Comparison of ENCODE assay signal across 18 mouse cellular contexts in the genomic region with DNA sequence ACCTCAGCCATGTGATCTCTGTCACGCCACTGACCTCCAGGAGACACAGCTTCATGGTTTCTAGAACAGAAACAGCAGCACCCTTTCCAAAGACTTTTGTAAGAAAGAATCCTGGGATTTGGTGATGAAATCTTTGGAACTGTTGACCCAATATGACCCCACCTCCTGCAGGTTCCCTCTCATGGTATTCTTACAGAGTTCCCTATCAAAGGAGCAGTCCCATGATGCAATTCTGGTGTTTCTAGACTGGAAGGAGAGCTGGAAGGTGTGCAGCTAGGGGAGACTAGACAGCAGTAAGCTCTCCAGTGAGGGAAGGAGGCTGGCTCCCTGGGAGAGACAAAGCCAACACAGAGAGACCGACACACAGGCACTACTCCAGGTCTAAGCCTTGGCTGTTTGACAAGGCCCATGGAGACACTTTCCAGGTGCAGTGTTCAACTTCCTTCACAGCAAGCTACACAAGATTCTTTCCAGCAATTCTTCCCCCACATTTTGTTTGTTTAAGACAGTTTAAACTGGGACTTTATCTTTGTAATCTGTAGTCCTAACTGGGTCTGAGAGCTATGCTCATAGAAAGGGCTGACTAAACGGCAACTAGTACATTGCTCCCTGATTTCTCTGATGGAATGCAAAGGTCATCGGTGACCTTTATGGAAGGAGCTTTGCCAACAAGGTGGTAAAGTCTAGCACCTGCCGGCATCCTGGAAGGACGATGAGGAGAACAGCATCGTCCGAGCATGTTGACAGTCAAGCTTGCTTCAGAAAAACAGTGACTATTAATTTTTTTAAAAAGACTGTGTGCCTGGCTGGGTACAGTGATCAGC. TPM values are rescaled to one million over a fixed set of nuclear protein-coding genes. Genes with fewer than 3 reads are reported as not detected.
DNase-seq lines count a peak whose midpoint lies in the region; ATAC-seq and TF ChIP-seq lines count a peak whose summit lies in the region.
"Had no signal": no experiment of that assay in that cellular context is flagged by ENCODE, and none has a peak within 500 bp of the region (broad histone marks: within the 10 kb centered on the region; RNA-seq: fewer than 3 reads in every experiment).

No protein-coding gene starts in this region.

- intact Hi-C loops in heart, postnatal 14 days (cut with DNase I) = no loop called here

- no peak for TF ChIP-seq CTCF in intestine, postnatal 0 days (IDR thresholded peaks at IDR 0.05; ENCODE audit: low read depth)
- TF ChIP-seq CTCF in layer of hippocampus, adult 2 months (conservative IDR thresholded peaks at IDR 0.05) = no peak

- H3K4me2 ChIP-seq in intestine, postnatal 0 days (replicated peaks; ENCODE audit: low read depth) = no peak overlapping the region
- H3K4me2 ChIP-seq: hindbrain, embryonic 15.5 days; kidney, embryonic 15.5 days; limb, embryonic 15.5 days; lung, embryonic 15.5 days; neural tube, embryonic 12.5 days had no signal

- peak; percentile 82 for DNase-seq in heart, adult 11 months
- DNase-seq in heart, postnatal 14 days = no peak
- peak; percentile 26 for DNase-seq in cerebellum, adult 9-11 months
- no peak for DNase-seq in spleen, postnatal 10 days (ENCODE audit: low spot score in 2 of 2)
- DNase-seq in layer of hippocampus, adult 2 months (ENCODE audit: low spot score in 2 of 2) = no peak
- DNase-seq: adrenal gland, adult 2 months; embryo, embryonic 11 days; heart, postnatal 10 days; right cerebral cortex, postnatal 4 days had no signal

- H3K9me3 ChIP-seq in intestine, postnatal 0 days (ENCODE audit: control insufficient read depth) = no peaks in the 10 kb centered on the region
- H3K9me3 ChIP-seq: G1E; hindbrain, embryonic 15.5 days; kidney, embryonic 15.5 days; limb, embryonic 15.5 days; lung, embryonic 15.5 days; neural tube, embryonic 12.5 days had no signal

- no peak overlapping the region for H3K4me3 ChIP-seq in brown adipose tissue, adult 24 weeks (ENCODE audit: insufficient read depth, low read depth, low read length)
- no peak overlapping the region for H3K4me3 ChIP-seq in intestine, postnatal 0 days (ENCODE audit: low read depth, low read length)
- H3K4me3 ChIP-seq in layer of hippocampus, adult 2 months = no peak overlapping the region
- H3K4me3 ChIP-seq: hindbrain, embryonic 15.5 days; kidney, embryonic 15.5 days; limb, embryonic 15.5 days; lung, embryonic 15.5 days; neural tube, embryonic 12.5 days had no signal

- no peaks in the 10 kb centered on the region for H3K27me3 ChIP-seq in intestine, postnatal 0 days (replicated peaks; ENCODE audit: control insufficient read depth, insufficient read depth, low read length)
- H3K27me3 ChIP-seq: hindbrain, embryonic 15.5 days; kidney, embryonic 15.5 days; limb, embryonic 15.5 days; lung, embryonic 15.5 days; neural tube, embryonic 12.5 days had no signal

- 0 out of 2 replicates have a peak overlapping the region, but pooled peaks have one; percentile 28 for H3K27ac ChIP-seq in brown adipose tissue, adult 24 weeks (replicated peaks; ENCODE audit: low read depth, low read length)
- H3K27ac ChIP-seq in intestine, postnatal 0 days (ENCODE audit: low read depth, low read length) = peak overlapping the region; percentile 41; the same call in 1 of the 2 replicates
- no peak overlapping the region for H3K27ac ChIP-seq in layer of hippocampus, adult 2 months
- H3K27ac ChIP-seq: hindbrain, embryonic 15.5 days; kidney, embryonic 15.5 days; limb, embryonic 15.5 days; lung, embryonic 15.5 days; neural tube, embryonic 12.5 days had no signal

- no peak for ATAC-seq in intestine, postnatal 0 days
- ATAC-seq: forebrain, embryonic 16.5 days had no signal

- H3K4me1 ChIP-seq in brown adipose tissue, adult 24 weeks (ENCODE audit: control insufficient read depth, insufficient read depth, insufficient read length, low read length) = peaks cover 15% of the 10 kb centered on the region
- peaks cover 4% of the 10 kb centered on the region; the same call in 1 of the 2 replicates for H3K4me1 ChIP-seq in intestine, postnatal 0 days (replicated peaks; ENCODE audit: control insufficient read depth, insufficient read depth, low read length)

- peaks cover 12% of the 10 kb centered on the region; the same call in 1 of the 2 replicates for H3K36me3 ChIP-seq in intestine, postnatal 0 days (ENCODE audit: control insufficient read depth, insufficient read depth)
- H3K36me3 ChIP-seq: lung, embryonic 15.5 days had no signal

- 45% methylated on average over 8 of the region's 8 CpGs for WGBS in intestine, postnatal 0 days

- H3K9ac ChIP-seq in intestine, postnatal 0 days (ENCODE audit: low read depth, low read length) = no peak overlapping the region
- H3K9ac ChIP-seq: hindbrain, embryonic 15.5 days; kidney, embryonic 15.5 days; limb, embryonic 15.5 days; lung, embryonic 15.5 days; neural tube, embryonic 12.5 days had no signal

RNA-seq across cellular contexts. Expression of a gene that starts 33.0 kb away (rescaled TPM):
- 10 to 100 TPM; 29.1 to 30.9 TPM for total RNA-seq in heart, postnatal 14 days (2021)
- polyA plus RNA-seq in brown adipose tissue, adult 24 weeks (2012; ENCODE audit: insufficient read depth, insufficient read length, missing spikeins) = 21.9 and 22.2 TPM in 2 replicates
- 43.3 and 44.8 TPM in 2 replicates for polyA plus RNA-seq in intestine, postnatal 0 days (2015; fragmentation: Nextera tagmentation; extraction: Ambion mirVana)
- 100 to 1,000 TPM in 1 of 2 experiments, 10 to 100 TPM in 1; 97.1 to 103 TPM for total RNA-seq in layer of hippocampus, adult 2 months (2021)

RNA-seq across cellular contexts. Expression of a gene that starts 33.1 kb away (rescaled TPM):
- 1 to 10 TPM; 6.3 to 6.6 TPM for total RNA-seq in heart, postnatal 14 days (2021)
- polyA plus RNA-seq in brown adipose tissue, adult 24 weeks (2012; ENCODE audit: insufficient read depth, insufficient read length, missing spikeins) = 4.3 and 4.4 TPM in 2 replicates
- 15.5 and 19.9 TPM in 2 replicates for polyA plus RNA-seq in intestine, postnatal 0 days (2015; fragmentation: Nextera tagmentation; extraction: Ambion mirVana)
- total RNA-seq in layer of hippocampus, adult 2 months (2021) = 10 to 100 TPM; 17.7 to 20.9 TPM

Comparison
In these comparisons a context has a peak if more than half of its experiments do, and no peak if none do; other contexts are left out.
1. DNase-seq: peak in heart, adult 11 months (single experiment) and cerebellum, adult 9-11 months (single experiment); none in heart, postnatal 14 days (0 of 2), spleen, postnatal 10 days (0 of 2) and layer of hippocampus, adult 2 months (0 of 2).